Mouse (Mus musculus) bone marrow macrophage, adult 2 months (primary cell): ENCODE measurements around the gene Stac. TPM values are rescaled to one million over a fixed set of nuclear protein-coding genes. Genes with fewer than 3 reads are reported as not detected.

Experiments
- H3K27ac ChIP-seq: 2 replicates; pipeline ENCODE4 v1.5.1; 2012; ENCODE audit warnings: low read depth, low read length; ENCODE audit not compliant: insufficient read depth
- H3K4me1 ChIP-seq: 2 replicates; pipeline ENCODE4 v1.6.1; 2012; ENCODE audit warnings: low read length; ENCODE audit not compliant: control insufficient read depth, insufficient read depth
- H3K4me3 ChIP-seq: 2 replicates; pipeline ENCODE4 v1.5.1; 2012; ENCODE audit warnings: mild to moderate bottlenecking, low read length, moderate library complexity; ENCODE audit not compliant: insufficient read depth
- CTCF ChIP-seq: IDR thresholded peaks from 2 replicates; pipeline ENCODE4 v1.5.1; 2012; ENCODE audit warnings: low read depth, mild to moderate bottlenecking, low read length, moderate library complexity
- POLR2A ChIP-seq: IDR thresholded peaks from 2 replicates; pipeline ENCODE4 v1.6.1; 2012; ENCODE audit warnings: mild to moderate bottlenecking, low read depth, low read length, borderline replicate concordance
- polyA plus RNA-seq: library from polyadenylated mRNA; stranded (reverse); fragments of >200 nt; gene quantifications from 2 replicates; pipeline ENCODE4 v1.2.4, GENCODE M21; 2012; ENCODE audit not compliant: missing spikeins, insufficient read depth, insufficient read length

The Stac gene
- polyA plus RNA-seq, 1 experiment = not detected

DNA sequence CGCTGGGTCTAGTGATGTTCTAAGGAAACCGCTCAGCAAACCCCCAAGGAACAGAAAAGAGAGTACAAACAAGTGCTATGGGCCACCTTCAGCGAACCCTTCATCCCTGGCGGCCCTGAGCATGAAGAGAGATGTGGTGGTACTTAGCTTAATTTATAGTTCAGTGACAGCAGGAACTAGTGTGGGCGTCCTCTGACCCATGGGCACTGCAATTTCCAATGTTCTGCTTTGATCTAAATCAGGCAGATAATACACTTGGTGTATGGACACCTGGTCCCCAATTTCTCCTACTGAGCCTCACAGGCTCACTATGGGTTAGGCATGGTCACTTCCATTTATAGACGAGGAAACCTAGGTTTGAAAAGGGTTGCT is 322 bp upstream of the Stac start:
- Histone ChIP-seq H3K4me1 (no peaks in the 10 kb centered on the region), H3K27ac (no peak overlapping the region), H3K4me3 (no peak overlapping the region)
- TF ChIP-seq CTCF (no peak), POLR2A (no peak)

DNA sequence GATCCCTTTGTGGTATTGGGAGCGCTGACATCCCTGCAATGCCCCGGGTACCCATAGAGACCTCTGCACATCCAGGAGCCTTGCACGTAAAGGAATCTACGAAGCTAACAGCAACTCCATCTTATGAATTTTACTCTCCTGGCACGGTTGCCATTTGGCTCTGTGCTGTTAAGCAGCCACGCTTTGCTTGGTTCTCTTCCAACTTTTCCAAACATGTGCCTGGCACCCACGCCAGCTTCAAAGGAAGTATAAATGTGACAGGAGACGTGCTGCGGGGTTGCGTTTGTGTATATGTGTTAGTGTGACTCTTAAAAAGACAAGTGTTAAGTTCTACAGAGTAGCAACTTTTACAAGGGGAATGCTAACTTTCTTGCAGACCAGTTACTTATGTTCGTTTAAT is 1.0 kb downstream of the Stac start:
- Histone ChIP-seq H3K4me3 (no peak overlapping the region), H3K27ac (no peak overlapping the region), H3K4me1 (no peaks in the 10 kb centered on the region)
- TF ChIP-seq CTCF = no peak
- TF ChIP-seq POLR2A = no peak

DNA sequence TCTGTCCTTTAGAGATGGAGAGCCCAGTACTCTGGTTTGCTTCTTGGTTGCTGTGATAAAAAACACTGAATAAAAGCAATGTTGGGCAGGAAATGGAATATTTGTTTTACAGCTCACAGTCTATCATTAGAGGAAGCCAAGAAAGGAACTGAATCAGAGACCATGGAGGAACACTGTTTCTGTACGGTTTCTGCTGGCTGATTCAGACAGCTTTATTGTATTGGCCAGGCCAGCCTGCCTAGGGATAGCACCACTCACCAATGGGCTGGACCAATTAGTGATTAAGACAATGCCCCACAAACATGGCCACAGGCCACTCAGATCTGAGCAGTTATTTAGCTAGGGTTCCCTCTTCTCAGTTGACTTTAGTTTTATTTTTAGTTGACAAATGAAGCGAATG is 6.0 kb downstream of the Stac start:
- Histone ChIP-seq H3K4me1 (peaks cover 2% of the 10 kb centered on the region), H3K27ac (no peak overlapping the region), H3K4me3 (no peak overlapping the region)
- TF ChIP-seq POLR2A = no peak
- no peak for TF ChIP-seq CTCF

- no peak for TF ChIP-seq POLR2A
- TF ChIP-seq CTCF = no peak
- Histone ChIP-seq H3K4me1 (peaks cover 16% of the 10 kb centered on the region), H3K27ac (no peak overlapping the region), H3K4me3 (no peak overlapping the region)
Measured at GRCm38 (mm10) chr9:111679516-111679915, 10.6 kb downstream of the Stac start.

DNA sequence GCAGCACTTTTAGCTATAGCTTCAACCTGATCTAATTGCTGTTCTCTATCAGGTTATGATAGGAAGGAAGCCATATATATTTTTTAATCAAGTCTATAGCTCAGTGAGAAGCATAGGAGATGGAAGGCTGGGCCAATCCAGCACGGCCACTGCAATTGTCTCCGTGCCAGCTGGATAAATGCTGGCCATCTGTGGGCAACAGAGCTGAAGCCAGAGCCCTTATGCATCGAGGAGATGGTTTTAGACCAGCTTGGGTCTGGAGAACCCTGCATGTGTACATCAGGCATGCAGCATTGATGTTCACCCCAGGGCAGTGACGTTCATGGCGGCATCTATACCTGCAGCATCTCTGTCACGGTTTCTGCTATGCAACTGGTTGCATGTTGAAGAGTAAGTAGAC is 20.3 kb downstream of the Stac start:
- H3K4me3 ChIP-seq = no peak overlapping the region
- TF ChIP-seq POLR2A (no peak), CTCF (no peak)
- H3K27ac ChIP-seq = no peak overlapping the region
- H3K4me1 ChIP-seq = no peaks in the 10 kb centered on the region

DNA sequence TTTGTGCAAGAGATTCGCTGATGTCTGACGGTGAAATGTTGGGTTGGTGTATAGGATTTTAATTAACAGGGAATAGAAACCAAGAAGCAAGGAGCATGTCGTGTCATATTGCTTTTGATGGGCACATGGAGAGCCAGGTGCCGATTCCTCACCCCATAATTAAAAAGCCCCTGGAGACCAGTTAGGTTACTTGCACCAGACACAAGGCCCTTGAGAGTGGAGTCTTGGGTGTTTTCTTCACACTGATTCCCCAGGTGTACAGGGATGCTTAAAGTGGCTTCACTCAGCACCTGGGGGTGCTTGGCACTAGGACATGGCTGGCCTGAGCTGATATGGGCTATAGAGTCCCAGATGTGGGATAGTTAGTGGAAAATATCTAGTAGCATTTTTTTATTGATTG is 35.1 kb downstream of the Stac start:
- Histone ChIP-seq H3K4me1 (peaks cover 4% of the 10 kb centered on the region; the same call in 1 of the 2 replicates), H3K27ac (no peak overlapping the region), H3K4me3 (no peak overlapping the region)
- TF ChIP-seq POLR2A = no peak
- TF ChIP-seq CTCF = no peak

DNA sequence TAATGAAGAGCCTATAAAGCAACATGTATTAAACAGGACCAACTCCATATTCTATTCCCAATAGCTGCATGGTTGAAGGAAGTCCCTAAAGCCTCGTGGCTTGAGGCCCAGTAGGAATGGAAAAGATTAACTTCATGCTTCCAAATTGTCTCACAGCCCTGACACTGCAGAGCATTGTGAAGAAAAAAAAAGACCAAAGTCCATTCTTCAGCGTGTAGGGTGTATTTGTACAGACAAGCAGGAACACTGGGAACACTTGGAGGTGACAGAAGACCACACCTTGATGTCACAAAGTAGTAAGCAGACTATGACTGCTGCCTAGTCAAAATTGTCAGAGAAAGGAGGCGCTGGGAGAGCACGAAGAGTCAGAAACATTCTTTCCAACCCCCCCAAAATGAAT is 45.9 kb downstream of the Stac start:
- Histone ChIP-seq H3K27ac (no peak overlapping the region), H3K4me3 (no peak overlapping the region), H3K4me1 (no peaks in the 10 kb centered on the region)
- TF ChIP-seq CTCF (no peak), POLR2A (no peak)

DNA sequence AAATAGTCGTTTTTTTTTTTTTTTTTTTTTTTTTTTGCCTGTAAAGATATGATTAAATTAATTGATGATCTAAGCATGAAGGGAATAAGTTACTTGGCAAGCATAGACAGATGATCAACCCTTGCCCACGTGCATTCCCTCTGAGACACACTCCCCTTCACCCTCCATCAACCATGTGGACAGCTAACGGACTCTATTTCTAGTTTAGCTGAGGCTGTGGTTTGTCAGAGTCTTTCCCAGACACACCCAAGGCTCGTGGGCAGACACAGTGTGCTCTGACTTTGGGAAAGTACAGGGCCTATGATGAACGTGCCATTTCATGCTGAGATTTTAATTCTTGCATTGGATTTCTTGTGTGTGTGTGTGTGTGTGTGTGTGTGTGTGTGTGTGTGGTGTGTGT is 46.8 kb downstream of the Stac start:
- H3K27ac ChIP-seq = no peak overlapping the region
- no peak overlapping the region for H3K4me3 ChIP-seq
- no peaks in the 10 kb centered on the region for H3K4me1 ChIP-seq
- TF ChIP-seq CTCF = no peak
- no peak for TF ChIP-seq POLR2A

- Histone ChIP-seq H3K4me1 (no peaks in the 10 kb centered on the region), H3K4me3 (no peak overlapping the region), H3K27ac (no peak overlapping the region)
- TF ChIP-seq POLR2A (no peak), CTCF (no peak)
Measured at GRCm38 (mm10) chr9:111637641-111638040, 52.5 kb downstream of the Stac start.

- H3K27ac ChIP-seq = no peak overlapping the region
Measured at GRCm38 (mm10) chr9:111632833-111633232, 57.3 kb downstream of the Stac start.

GRCm38 (mm10) chr9:111621191-111621590 is 69.0 kb downstream of the Stac start:
- Histone ChIP-seq H3K27ac (no peak overlapping the region), H3K4me1 (no peaks in the 10 kb centered on the region), H3K4me3 (no peak overlapping the region)
- TF ChIP-seq POLR2A (no peak), CTCF (no peak)

More at GRCm38 (mm10) chr9:111632833-111633232, 57.3 kb downstream of the Stac start:
- TF ChIP-seq POLR2A (no peak), CTCF (no peak)
- no peak overlapping the region for H3K4me3 ChIP-seq
- H3K4me1 ChIP-seq = no peaks in the 10 kb centered on the region
